Mouse (Mus musculus): Measurements from ENCODE around the gene Gm29609.

Gene Gm29609

DNA sequence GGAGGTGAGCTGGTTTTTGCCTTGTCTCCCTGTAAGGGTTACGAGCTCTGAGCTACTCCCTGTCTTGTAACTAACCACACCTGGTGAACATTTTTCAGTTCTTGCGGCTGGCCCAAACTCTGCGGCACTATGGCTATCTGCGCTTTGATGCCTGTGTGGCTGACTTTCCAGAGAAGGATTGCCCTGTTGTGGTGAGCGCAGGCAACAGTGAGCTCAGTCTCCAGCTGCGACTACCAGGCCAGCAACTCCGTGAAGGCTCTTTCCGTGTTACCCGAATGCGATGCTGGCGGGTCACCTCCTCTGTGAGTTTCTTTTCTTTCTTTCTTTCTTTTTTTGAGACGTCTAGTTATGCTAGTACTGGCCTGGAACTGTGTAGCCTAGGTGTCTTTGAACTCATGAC lies 17.4 kb upstream of the Gm29609 start:
- DNase-seq: no peak

DNA sequence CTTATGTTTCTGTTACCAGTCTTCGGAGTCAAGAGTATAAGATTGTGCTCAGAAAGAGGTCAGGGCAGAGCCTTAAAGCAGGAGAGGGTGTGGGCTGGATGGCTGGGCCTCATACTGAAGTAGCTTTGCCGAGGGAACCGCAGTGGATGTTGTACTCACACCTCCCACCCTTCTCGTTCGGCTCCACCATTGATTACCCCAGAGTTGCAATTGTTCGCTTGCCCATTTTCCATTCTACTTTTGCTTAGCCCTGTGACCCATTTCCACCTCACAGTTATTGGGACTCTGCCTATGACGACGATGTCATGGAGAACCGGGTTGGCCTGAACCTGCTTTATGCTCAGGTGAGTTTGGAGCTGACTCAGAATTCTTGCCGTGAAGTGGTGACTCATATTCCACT lies 16.5 kb upstream of the Gm29609 start:
- DNase-seq: peak; percentile 21

DNA sequence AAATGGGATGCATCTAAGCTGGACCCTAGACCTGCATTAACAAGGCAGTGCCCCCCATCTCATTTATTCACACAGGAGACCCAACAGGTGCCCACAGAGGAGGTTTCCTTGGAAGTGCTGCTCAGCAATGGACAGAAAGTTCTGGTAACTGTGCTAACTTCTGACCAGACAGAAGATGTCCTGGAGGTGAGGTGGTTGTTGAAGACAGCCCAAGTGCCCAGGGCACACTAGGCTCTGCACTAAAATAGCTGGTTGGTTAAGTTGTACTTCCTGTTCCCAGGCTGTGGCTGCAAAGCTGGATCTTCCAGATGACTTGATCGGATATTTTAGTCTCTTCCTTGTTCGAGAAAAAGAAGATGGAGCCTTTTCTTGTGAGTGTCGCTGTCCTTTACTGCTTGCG lies 16.0 kb upstream of the Gm29609 start:
- peak; percentile 24 for DNase-seq

DNA sequence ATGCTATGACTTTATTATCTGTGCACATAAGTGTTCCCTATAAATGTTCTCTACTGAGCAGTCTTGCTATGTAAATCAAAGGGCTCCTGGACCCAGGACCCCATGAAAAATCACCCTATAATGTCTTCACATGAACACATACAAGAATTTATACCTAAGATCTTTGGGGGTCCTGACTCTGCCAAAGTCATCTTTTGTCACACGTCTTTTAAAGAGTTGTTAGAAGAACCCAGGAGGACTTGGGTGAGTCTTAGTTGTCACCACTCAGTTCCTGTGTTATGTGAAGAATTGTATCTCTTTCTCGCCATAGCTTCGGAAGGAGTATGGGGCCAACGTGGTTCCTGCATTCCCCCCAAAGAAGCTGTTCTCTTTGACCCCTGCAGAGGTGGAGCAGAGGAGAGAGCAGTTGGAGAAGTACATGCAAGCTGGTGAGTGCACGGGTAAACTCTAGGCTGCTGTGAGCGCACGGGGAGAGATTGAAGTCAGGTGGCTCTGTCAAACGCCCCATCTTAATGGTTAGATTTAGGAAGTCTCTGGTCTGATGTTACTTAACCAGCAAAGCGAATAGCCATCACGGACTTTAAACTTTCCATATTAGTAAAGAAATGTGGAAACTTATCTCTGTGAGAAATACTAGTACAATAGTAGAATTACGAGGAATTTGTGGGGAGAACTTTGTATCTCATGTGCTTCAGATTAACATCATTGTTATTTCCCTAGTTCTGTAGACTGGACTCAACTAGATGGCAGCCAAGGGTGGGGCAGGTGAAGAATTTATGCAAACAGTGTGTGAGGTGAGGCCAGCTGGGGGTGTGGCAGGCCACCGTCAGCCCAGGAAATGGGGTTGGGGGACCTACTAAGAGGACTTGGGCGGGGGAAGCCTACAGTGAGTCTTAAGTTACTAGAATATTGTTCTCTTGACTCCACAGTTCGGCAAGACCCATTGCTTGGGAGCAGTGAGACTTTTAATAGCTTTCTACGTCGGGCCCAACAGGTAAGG lies 15.1 kb upstream of the Gm29609 start:
- peak; percentile 34 for DNase-seq

DNA sequence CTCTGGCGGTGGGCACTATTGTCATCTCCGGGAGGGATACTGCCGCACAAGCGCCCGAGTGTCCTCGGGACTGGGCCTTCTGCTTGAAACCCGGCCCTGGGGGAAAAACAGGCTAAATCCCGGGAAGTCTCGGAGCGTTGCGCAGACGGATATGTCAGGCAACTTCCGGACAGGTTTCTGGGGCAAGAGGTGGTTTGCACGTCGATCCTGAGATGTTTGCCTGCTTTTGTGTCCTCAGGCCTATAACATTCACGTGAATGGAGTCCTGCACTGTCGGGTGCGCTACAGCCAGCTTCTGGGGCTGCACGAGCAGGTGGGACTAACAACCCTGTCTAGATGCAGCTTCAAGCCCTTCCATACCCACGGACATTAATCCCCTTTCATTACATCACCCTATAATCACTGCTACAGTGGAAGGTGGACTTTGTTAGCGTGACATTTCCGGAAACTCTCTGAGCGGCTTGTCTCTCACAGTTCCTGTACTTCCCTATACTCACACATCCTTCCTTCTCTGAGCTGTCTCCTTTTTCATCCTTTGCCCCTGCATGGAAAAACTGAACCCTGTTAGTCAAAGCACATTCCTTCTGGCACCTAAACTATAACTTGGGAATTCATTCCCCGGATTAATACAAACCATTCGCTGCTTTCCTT lies 14.0 kb upstream of the Gm29609 start:
- no peak for DNase-seq

DNA sequence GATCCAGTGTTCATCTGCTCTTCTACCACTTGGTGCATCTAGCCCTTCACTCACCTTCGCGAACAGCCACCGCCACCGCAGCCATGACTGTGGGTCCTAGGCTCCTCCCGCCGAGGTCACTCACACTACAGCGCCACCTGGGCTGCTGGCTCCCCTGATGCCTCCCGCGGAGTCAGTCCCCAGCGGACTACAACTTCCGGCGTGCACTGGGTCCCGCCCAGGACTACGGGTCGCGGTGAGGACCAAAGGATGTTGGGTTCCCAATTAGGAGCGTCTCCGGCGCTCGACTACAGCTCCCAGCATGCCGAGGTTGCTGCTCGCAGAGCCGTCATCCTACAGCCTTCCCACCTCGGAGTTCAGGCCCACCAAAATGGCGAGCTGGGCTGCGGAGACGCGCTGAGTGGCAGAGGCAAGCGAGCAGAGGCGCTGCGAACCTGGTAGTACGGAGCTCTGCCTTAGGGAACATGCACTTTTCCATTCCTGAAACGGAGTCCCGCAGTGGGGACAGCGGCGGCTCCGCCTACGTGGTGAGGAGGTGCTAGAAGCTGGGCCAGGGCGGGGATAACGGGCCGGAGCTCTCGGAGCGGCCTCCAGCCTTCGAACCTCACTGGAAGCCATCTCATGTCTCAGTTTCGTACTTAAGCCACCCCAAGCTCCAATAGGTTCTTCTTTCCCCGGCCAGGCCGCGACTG lies 13.4 kb upstream of the Gm29609 start, which contains the start of the genes Snx17 and Eif2b4:
Snx17 (plus strand) TSS at position 289 of the 692 bp plus-strand sequence.
Eif2b4 (minus strand) TSS at position 492 of the 692 bp plus-strand sequence.
- peak; percentile 99 for DNase-seq

DNA sequence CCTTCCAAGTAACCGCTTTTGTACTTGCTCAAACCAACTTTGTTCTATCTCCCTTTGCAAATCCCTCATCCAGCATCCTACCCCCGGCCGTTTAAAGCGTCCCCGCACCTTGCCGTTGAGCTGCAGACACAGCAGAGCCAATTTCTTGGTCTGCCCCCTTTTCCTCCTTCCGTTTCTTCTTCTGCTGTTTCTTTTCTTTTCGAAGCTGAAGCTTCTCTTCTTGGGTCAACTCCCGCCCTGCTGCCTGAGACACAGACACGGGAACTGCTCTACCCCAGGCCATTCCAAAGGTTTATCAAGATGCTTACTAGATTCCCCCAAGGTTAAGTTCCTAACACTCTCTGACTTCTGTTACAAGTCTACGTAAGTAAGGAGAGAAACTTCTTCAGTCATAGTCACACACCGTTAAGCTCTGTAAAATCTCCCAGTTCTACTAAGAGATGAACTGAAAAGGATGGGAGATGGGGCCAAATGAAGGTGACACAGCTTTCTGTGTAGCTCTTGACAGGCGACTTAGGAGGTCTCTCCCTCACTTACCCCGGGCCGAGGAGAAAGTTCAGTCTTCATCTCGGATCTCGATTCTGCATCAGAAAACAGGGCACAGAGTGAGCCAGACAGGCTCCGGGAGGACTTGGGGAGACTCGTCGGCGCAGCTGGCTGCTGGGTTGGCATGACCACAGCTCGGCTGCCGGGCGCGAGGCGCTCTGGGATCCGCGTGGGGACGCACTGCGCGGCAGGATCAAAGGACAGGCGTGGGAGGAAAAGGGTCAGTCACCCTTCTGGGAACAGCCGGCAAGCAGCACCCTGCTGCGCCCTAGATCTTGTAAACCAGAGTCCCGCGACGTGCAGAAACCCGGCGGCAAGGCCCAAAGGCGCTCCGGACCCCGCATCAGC lies 12.6 kb upstream of the Gm29609 start:
- no peak for DNase-seq

DNA sequence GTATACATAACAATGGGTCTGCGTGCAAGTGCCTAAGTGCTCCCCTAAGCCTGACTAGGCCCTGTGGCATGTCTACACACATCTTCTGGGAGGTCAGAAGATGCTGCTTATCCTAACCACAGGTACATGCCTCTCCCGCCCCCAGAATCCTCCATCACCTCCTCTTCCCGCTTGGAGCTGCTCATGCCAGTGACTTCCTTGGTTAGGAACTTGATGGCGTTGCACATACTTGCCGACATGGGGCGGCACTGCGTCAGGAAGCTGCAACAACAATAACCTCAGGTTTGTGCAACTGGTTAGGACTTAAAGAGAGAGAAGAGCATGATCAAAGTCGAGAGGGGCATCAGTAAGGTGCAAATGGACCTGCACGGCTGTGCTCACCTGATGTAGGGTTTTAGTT lies 10.5 kb upstream of the Gm29609 start:
- DNase-seq: peak; percentile 20

DNA sequence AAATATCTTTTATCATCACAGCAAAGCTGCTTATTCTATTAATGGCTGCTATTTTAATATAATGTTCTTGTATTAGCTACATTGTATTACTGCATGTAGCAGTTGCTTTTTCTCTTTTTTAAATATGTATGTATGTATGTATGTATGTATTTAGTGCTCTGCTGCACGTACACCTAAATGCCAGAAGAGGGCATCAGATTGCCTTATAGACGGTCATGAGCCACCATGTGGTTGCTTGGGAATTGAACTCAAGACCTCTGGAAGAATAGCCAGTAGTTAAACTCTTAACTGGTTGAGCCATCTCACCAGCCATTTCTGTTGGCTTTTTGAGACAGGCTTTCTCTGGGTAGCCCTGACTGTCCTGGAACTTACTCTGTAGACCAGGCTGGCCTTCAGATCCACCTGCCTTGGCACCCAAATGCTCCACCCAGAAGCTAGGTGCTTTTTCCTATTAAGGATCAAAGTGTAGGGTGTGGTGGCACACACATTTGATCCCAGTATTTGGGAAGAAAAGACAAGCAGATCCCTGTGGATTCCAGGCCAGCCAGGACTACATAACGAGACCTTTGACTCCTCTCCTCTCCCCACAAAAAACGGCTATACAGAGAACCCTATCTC lies 8.6 kb upstream of the Gm29609 start:
- no peak for DNase-seq

DNA sequence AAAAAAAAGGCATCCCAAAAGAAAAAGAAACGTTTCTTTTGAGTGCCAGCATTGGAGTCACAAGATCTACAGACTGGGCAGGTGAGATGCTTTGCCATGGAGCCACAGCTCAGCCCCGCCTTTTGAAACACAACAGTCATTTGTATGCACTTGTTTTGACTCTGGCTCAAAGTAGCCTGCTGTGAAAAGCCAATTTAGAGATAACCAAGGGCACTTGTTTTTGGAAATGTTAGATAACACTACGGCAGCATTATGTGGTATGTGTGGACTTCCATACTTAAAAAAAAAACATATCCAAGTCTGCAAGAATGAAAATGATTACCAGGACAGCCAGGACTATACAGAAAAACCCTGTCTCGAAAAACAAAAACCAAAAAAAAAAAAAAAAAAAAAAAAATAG lies 4.0 kb upstream of the Gm29609 start:
- no peak for DNase-seq

DNA sequence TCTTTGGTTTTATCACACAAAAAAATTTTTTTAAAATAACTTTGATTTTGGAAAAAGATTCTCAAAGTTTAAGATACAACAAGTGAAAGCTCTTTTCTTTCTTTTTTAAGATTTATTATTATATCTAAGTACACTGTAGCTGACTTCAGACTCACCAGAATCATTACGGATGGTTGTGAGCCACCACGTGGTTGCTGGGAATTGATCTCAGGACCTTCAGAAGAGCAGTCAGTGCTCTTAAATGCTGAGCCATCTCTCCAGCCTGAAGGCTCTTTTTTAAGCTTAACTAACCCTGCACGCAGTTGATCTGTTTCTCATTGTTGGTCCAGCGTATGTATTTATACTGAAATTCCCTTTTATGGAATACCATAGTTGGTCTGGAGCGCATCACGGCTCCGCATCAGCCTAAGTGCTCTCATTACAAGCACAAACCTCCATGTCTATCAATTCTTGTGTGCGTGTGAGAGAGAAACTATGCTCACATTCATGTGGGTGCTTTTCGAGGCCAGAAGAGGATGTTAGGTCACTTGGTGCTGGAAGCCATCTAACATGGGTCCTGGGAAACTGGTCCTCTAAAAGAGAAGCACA lies 1.6 kb upstream of the Gm29609 start:
- no peak for DNase-seq

DNA sequence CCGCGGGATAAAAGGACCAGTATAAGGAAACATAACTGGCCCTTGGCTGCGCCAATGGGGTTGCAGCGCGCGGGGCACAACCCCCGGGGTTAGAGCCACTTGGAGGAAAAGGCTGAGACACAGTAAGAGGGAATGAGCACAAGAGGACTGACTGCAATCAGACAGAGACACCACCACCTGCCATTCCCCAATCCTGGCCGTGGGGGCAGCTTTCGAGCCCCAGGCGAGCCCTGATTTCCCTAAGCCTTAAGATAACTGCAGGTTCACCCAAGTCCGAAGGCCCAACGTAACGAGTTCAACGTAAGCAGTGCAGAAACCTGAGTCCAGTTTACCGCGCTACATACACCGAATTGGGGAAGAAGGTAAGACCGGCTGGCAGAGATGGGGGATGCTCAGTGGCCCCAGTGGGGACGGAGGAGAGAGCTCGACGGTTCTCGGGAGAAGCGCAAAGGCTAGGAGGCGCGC lies 378 bp downstream of the Gm29609 start:
- DNase-seq: no peak

DNA sequence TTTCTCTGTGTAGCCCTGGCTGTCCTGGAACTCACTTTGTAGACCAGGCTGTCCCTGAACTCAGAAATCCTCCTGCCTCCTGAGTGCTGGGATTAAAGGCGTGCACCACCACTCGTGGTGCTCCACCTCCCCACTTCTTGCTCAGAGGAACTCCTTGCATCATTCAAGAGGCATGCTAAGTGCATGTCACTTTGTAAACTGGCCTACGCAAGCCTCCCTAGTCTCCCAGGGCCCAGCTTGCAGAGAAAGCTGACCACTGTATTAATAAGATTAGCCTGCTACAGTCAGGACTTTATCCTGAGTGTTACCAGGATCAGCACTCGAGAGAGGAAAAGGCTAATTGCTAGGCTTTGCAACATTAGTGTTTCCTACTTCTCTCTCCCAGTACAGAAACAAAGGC lies 11.1 kb downstream of the Gm29609 start:
- DNase-seq: no peak

DNA sequence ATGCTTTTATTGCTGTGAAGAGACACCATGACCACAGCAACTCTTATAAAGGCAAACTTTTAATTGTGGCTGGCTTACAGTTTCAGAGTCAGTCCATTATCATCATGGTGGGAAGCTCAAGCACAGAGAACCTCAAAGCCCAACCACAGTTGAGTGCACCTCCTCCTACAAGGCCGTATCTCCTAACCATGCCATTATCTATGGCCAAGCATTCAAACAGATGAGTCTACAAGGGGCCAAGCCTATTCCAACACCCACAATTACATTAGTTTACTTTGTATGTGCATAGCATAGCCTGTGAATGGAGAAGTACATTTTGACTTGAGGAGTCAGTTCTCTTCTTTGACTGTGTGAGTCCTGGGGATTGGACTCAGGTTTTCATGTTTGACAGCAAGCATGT lies 14.8 kb downstream of the Gm29609 start:
- no peak for DNase-seq

DNA sequence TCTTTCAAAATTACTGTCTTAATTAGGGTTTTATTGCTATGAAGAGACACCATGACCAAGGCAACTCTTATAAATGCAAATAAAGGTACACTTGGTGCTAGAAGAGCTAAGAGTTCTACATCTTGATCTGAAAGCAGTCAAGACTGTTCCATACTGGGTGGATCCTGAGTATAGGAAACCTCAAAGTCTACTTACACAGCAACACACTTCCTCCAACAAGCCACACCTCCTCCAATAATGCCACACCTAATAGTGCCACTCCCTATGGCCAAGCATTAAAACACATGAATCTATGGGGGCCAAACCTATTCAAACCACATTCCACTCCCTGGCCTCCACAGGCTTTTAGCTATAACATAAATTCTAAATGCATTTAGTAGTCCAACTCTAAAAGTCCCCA lies 17.2 kb downstream of the Gm29609 start:
- no peak for DNase-seq

DNA sequence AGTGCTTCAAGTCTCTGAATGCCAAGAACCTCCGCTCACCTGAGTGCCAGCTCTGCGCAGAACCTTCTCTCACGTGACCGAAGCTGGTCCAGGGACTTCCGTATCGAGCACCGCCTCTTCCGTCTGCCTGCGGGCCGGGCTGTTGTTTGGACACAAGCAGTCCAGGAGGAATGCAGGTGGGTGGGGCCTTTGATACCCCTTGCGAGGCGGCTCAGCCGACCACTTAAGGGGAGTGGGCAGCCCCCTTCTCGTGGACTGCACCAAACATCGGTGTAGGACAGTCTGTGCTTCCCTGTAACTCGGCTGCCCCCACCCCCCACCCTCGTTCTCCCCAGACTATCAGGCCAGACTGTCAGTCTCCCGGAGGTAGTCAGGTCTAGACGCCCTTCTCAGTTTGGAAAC lies 25.6 kb downstream of the Gm29609 start, which contains the start of gene Mpv17:
Mpv17 (minus strand) TSS at position 100 of the 402 bp plus-strand sequence.
- peak; percentile 90 for DNase-seq

DNA sequence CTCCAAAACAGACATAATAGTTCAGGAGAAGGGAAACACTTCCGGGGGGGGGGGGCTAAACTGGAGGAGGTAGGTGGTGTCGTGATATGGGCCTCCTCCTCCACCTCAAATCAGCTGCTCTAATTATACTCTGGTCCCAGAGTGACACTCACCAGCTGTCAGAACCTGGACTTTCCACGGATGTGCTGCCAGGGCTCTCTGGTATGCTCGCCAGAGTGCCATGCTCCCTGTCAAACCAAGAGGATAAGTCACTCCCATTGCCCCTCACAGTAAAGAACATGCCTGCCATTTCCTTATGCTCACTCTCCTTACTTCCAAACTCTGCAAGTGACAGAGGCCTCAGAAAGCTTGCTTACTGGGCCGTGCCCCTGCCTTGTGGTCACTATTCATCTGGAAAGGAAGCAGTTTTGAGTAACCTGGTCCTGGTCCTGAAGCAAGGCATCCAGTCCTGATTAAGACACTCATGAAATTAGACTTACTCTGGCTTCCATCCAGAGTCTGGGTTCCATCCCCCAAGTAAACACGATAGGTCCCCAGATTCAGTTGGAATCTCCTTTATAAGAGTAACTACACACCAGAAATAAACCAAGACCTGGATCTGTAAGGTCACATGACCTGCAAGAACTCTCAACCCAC lies 26.1 kb downstream of the Gm29609 start:
- DNase-seq: no peak

DNA sequence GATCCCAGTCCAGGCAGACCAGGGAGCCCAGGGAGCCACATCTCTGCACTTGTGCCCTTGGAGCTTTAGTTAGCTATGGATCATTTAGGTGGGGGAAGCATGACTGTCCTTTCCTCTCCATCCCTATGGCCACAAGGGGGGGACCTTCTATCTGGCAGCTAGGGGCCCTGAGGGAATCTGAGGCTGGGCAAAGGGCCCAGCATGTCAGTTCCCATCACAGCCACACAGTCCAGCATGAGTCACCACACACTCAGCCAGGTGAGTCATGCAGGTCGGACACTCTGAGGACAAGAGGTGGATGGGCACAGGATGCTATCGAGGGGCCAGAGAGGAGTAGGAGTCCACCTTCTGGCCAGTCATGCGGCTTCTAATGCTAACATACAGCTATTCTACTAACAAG lies 28.0 kb downstream of the Gm29609 start:
- peak; percentile 68 for DNase-seq

DNA sequence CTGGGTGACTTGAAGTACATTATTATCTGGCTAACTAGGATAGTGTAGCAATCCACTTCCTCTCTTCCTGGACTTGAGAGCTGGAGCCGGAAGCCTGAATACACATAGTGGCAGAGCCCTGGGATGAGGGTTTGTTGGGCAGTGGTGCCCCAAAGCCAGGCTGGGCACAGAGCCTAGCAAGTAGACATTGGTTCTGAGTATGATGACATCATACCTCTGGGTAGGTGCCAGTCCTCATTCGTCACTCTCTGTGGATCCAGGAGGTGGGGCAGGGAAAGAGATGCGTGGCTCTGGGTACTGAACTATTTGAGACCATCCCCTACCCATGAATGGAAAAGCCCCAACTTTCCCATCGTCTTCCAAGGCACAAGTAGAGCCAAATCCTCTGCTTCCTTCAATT lies 29.9 kb downstream of the Gm29609 start:
- peak; percentile 31 for DNase-seq

DNA sequence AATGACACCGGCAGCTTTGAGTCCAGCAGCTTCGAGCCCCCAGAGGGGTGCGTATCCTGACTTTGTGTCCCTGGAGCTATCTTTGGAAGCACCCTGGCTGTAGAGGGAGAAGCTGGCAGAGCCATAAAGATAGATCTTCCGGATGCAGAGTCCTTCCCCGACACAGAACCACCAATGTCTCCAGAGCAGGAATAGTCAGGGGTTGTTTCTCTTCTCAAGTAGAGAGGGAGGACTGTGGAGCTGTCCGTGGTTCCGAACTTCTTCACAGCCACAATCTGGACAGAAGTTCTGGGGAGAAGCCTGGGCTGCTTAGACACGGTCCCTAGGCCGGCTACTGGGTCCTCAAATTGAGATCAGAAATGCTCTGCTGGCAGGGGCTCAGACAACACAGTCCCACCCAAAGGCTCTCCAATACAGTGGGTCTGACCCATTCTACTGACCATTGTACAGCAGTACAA lies 40.7 kb downstream of the Gm29609 start:
- DNase-seq: no peak
